Mouse (Mus musculus): ENCODE measurements around the gene Zbtb17.
A peak's percentile ranks its signal among the peaks of the same experiment; 100 is the strongest.

DNA sequence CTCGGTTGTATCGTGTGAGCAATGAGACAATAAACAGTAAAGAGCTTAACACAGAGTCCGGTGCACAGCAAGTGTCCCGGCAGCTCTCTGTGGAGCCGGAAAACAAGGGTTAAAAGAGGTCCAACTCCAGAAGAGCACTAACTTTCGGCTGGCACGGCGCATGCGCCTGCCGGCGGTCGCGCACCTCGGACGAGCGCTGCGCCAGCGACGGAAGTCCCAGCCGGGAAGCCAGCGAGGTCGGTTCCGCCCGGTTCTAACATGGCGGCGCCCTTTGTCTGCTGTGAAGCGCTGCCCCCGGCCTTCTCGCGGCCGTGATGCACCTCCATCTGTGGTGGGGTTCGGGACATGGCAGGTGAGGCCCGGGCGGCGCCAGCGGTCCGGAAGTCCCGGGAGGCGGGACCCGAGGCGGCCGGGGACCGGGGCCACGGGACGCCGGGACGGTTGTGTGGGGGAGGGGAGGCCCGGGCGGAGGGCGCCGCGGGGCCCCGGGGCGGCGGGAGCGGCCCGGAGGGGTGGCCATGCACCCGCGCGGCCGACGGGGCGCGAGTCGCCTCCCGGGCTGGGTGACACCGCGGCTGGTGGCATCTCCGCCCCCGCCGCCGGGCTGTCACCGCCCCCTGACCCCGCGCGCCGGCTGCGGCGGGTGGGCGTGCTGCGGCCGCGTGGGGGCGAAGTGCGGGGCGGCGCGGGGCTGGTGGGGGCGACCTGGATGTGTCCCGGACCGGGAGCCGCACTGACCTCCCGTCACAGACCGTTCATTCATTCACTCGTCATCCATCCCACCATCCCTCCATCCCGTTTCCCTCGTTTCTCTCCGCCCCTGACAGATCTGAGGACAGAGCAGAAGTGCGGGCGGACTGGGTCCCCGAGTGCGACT, at the start of gene Zbtb17:
- TF ChIP-seq CTCF (IDR thresholded peaks at IDR 0.05; ENCODE audit: extremely low read depth, insufficient read depth, low read length) (no peak), POLR2A (IDR thresholded peaks at IDR 0.05; ENCODE audit: extremely low read depth, insufficient read depth, low read length) (peak; percentile 29; the same call in 1 of the 2 replicates)

All from cortical plate, adult 2 months (tissue).